Mouse (Mus musculus): ENCODE measurements around the gene Gdpd5. TPM values are rescaled to one million over a fixed set of nuclear protein-coding genes. Genes with fewer than 3 reads are reported as not detected.
"Not testable (repeated sequence)": the region's sequence is repeated elsewhere in the genome, so short reads cannot be mapped to it uniquely, and the experiment has no call there.

The Gdpd5 gene
- total and polyA plus RNA-seq, 2 experiments from 2014 or later: 28.9 to 35.9 TPM

DNA sequence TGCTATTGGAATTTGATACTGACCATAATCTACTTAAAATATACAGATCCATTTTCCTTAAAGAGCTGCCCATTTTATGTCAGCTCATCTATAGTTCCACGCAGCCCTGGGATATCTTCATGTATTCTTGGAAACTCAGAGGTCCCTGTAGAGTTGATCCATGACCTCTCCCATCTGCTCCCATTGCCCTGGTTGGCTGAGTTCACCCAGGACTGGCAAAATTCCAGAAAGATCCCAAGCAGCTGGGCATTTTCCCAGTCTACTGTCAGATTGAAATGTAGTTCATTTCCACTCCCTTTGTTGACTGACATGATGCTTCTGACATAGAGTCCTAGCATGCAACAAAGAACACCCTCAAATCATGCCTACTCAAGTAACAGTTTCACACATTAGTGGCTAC is 117.9 kb downstream of the Gdpd5 start:
- Histone ChIP-seq H3K27ac (ENCODE audit: low read depth) (no peak overlapping the region), H3K4me3 (ENCODE audit: low read depth, low read length) (no peak overlapping the region), H3K27me3 (ENCODE audit: control insufficient read depth, insufficient read depth, low read length) (no peaks in the 10 kb centered on the region), H3K4me1 (ENCODE audit: control insufficient read depth, insufficient read depth) (no peaks in the 10 kb centered on the region), H3K9ac (replicated peaks; ENCODE audit: low read depth, low read length) (no peak overlapping the region), H3K4me2 (ENCODE audit: low read depth, low read length) (no peak overlapping the region), H3K9me3 (replicated peaks; ENCODE audit: control insufficient read depth, low read length) (no peaks in the 10 kb centered on the region), H3K36me3 (replicated peaks; ENCODE audit: control insufficient read depth, insufficient read depth, low read length) (no peaks in the 10 kb centered on the region)
- ATAC-seq (ENCODE audit: insufficient read depth, low read depth) (no peak), DNase-seq (ENCODE audit: low spot score) (no peak)
- TF ChIP-seq CTCF (IDR thresholded peaks at IDR 0.05; ENCODE audit: low read depth) (no peak), EP300 (IDR thresholded peaks at IDR 0.05; ENCODE audit: low read depth) (no peak)
- 39% methylated on average over 1 of the region's 1 CpGs for whole genome bisulfite sequencing

DNA sequence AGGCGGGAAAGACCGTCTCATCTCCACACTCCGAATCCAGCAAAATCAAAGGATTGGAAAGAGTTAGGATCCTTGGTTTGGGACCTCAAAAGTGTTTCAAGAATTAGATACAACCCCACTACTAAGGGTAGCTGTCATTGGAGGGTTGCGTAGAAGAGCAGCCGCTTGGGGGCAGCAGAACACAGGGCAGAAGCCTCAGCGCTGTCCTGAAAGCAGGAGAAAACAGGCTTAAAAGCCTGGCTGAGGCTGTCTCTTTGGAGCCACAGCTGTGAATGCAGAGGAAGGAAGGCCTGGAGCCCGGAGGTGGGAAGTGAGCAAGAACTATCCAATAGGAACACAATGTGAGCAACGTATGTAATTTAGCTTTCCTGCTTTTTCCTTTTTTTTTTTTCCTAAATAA is 119.0 kb downstream of the Gdpd5 start:
- ATAC-seq (ENCODE audit: insufficient read depth, low read depth) (peak; percentile 85), DNase-seq (ENCODE audit: low spot score) (peak; percentile 84)
- 2% methylated on average over 8 of the region's 8 CpGs for WGBS
- Histone ChIP-seq H3K4me2 (ENCODE audit: low read depth, low read length) (no peak overlapping the region), H3K36me3 (replicated peaks; ENCODE audit: control insufficient read depth, insufficient read depth, low read length) (no peaks in the 10 kb centered on the region), H3K4me1 (ENCODE audit: control insufficient read depth, insufficient read depth) (no peaks in the 10 kb centered on the region), H3K27ac (ENCODE audit: low read depth) (no peak overlapping the region), H3K9ac (replicated peaks; ENCODE audit: low read depth, low read length) (no peak overlapping the region), H3K27me3 (ENCODE audit: control insufficient read depth, insufficient read depth, low read length) (no peaks in the 10 kb centered on the region), H3K9me3 (replicated peaks; ENCODE audit: control insufficient read depth, low read length) (no peaks in the 10 kb centered on the region), H3K4me3 (ENCODE audit: low read depth, low read length) (no peak overlapping the region)
- TF ChIP-seq CTCF (IDR thresholded peaks at IDR 0.05; ENCODE audit: low read depth) (peak; percentile 97), EP300 (IDR thresholded peaks at IDR 0.05; ENCODE audit: low read depth) (no peak)

GRCm38 (mm10) chr7:99500655-99501054 is 119.4 kb downstream of the Gdpd5 start:
- Histone ChIP-seq H3K4me3 (ENCODE audit: low read depth, low read length) (no peak overlapping the region), H3K27me3 (ENCODE audit: control insufficient read depth, insufficient read depth, low read length) (no peaks in the 10 kb centered on the region), H3K4me2 (ENCODE audit: low read depth, low read length) (no peak overlapping the region), H3K36me3 (replicated peaks; ENCODE audit: control insufficient read depth, insufficient read depth, low read length) (no peaks in the 10 kb centered on the region), H3K9ac (replicated peaks; ENCODE audit: low read depth, low read length) (no peak overlapping the region), H3K9me3 (replicated peaks; ENCODE audit: control insufficient read depth, low read length) (no peaks in the 10 kb centered on the region), H3K4me1 (ENCODE audit: control insufficient read depth, insufficient read depth) (no peaks in the 10 kb centered on the region), H3K27ac (ENCODE audit: low read depth) (no peak overlapping the region)
- DNase-seq (ENCODE audit: low spot score): no peak
- TF ChIP-seq EP300 (IDR thresholded peaks at IDR 0.05; ENCODE audit: low read depth) (no peak), CTCF (IDR thresholded peaks at IDR 0.05; ENCODE audit: low read depth) (no peak)
- WGBS: 26% methylated on average over 5 of the region's 5 CpGs
- no peak for ATAC-seq (ENCODE audit: insufficient read depth, low read depth)

DNA sequence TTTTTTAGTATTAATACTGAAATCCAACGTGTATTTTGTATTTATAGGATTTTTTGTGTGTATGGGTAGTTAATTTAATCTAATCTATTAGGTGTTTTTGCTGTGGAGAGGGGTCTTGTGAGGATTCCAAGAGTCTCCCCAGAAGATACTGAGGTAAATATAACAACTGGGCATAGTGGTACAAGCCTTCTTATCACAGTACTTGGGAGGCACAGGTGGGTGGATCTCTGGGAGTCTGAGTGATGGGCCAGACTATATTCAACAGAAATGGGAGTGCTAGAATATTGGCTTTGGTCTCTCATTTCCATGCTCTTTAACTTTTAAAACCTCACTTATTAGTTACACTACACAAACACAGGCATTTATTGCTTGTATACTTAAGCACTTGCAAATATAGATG is 119.9 kb downstream of the Gdpd5 start:
- Histone ChIP-seq H3K9me3 (replicated peaks; ENCODE audit: control insufficient read depth, low read length) (no peaks in the 10 kb centered on the region), H3K36me3 (replicated peaks; ENCODE audit: control insufficient read depth, insufficient read depth, low read length) (no peaks in the 10 kb centered on the region), H3K4me1 (ENCODE audit: control insufficient read depth, insufficient read depth) (no peaks in the 10 kb centered on the region), H3K27me3 (ENCODE audit: control insufficient read depth, insufficient read depth, low read length) (no peaks in the 10 kb centered on the region), H3K27ac (ENCODE audit: low read depth) (no peak overlapping the region), H3K9ac (replicated peaks; ENCODE audit: low read depth, low read length) (no peak overlapping the region), H3K4me3 (ENCODE audit: low read depth, low read length) (no peak overlapping the region), H3K4me2 (ENCODE audit: low read depth, low read length) (no peak overlapping the region)
- ATAC-seq (ENCODE audit: insufficient read depth, low read depth): no peak
- TF ChIP-seq CTCF (IDR thresholded peaks at IDR 0.05; ENCODE audit: low read depth) (no peak), EP300 (IDR thresholded peaks at IDR 0.05; ENCODE audit: low read depth) (no peak)
- WGBS: 42% methylated on average over 1 of the region's 1 CpGs
- DNase-seq (ENCODE audit: low spot score): no peak

GRCm38 (mm10) chr7:99504556-99504955 is 123.3 kb downstream of the Gdpd5 start:
- Histone ChIP-seq H3K27ac (ENCODE audit: low read depth) (no peak overlapping the region), H3K9me3 (replicated peaks; ENCODE audit: control insufficient read depth, low read length) (no peaks in the 10 kb centered on the region), H3K9ac (replicated peaks; ENCODE audit: low read depth, low read length) (no peak overlapping the region), H3K36me3 (replicated peaks; ENCODE audit: control insufficient read depth, insufficient read depth, low read length) (no peaks in the 10 kb centered on the region), H3K4me3 (ENCODE audit: low read depth, low read length) (no peak overlapping the region), H3K4me2 (ENCODE audit: low read depth, low read length) (no peak overlapping the region), H3K4me1 (ENCODE audit: control insufficient read depth, insufficient read depth) (no peaks in the 10 kb centered on the region), H3K27me3 (ENCODE audit: control insufficient read depth, insufficient read depth, low read length) (no peaks in the 10 kb centered on the region)
- ATAC-seq (ENCODE audit: insufficient read depth, low read depth) (no peak), DNase-seq (ENCODE audit: low spot score) (no peak)
- no peak for TF ChIP-seq CTCF (IDR thresholded peaks at IDR 0.05; ENCODE audit: low read depth)
- TF ChIP-seq EP300 (IDR thresholded peaks at IDR 0.05; ENCODE audit: low read depth): no peak

DNA sequence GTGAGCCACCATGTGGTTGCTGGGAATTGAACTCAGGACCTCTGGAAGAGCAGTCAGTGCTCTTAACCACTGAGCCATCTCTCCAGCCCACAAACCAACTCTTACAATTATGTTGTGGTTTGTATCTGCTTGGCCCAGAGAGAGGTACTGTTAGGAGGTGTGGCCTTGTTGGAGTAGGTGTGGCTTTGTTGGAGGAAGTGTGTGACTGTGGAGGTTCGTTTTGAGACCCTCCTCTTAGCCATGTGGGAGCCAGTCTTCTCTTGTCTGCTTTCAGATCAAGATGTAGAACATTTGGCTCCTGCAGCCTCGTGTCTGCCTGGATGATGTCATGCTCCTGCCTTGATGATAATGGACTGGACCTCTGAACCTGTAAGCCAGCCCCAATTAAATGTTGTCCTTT is 127.0 kb downstream of the Gdpd5 start:
- ATAC-seq (ENCODE audit: insufficient read depth, low read depth); DNase-seq (ENCODE audit: low spot score); H3K27me3 ChIP-seq (ENCODE audit: control insufficient read depth, insufficient read depth, low read length); H3K36me3 ChIP-seq (replicated peaks; ENCODE audit: control insufficient read depth, insufficient read depth, low read length); H3K27ac ChIP-seq (ENCODE audit: low read depth); H3K4me1 ChIP-seq (ENCODE audit: control insufficient read depth, insufficient read depth); H3K4me3 ChIP-seq (ENCODE audit: low read depth, low read length); H3K9me3 ChIP-seq (replicated peaks; ENCODE audit: control insufficient read depth, low read length); H3K4me2 ChIP-seq (ENCODE audit: low read depth, low read length); H3K9ac ChIP-seq (replicated peaks; ENCODE audit: low read depth, low read length): not testable (repeated sequence)
- 8% methylated on average over 2 of the region's 2 CpGs for WGBS
